Mouse (Mus musculus): ENCODE data around the gene Nrap.
"Not testable (repeated sequence)": the region's sequence is repeated elsewhere in the genome, so short reads cannot be mapped to it uniquely, and the experiment has no call there.

Nrap gene

GRCm38 (mm10) chr19:56358890-56359289 is 30.9 kb downstream of the Nrap start:
- DNase-seq = no peak

GRCm38 (mm10) chr19:56357374-56357708 is 32.5 kb downstream of the Nrap start:
- not testable (repeated sequence) for DNase-seq

- no peak for DNase-seq
Measured at GRCm38 (mm10) chr19:56356480-56357373, 33.1 kb downstream of the Nrap start.

GRCm38 (mm10) chr19:56355201-56355600 is 34.6 kb downstream of the Nrap start:
- no peak for DNase-seq

- DNase-seq = no peak
Measured at GRCm38 (mm10) chr19:56353689-56354088, 36.1 kb downstream of the Nrap start.

- DNase-seq = no peak
Measured at GRCm38 (mm10) chr19:56349295-56349694, 40.5 kb downstream of the Nrap start.

- DNase-seq = no peak
Measured at GRCm38 (mm10) chr19:56346750-56347149, 43.1 kb downstream of the Nrap start.

GRCm38 (mm10) chr19:56346016-56346415 is 43.8 kb downstream of the Nrap start:
- DNase-seq = no peak

- peak; percentile 12 for DNase-seq
Measured at GRCm38 (mm10) chr19:56343869-56344563, 45.8 kb downstream of the Nrap start.

GRCm38 (mm10) chr19:56342006-56342405 is 47.8 kb downstream of the Nrap start:
- peak; percentile 34 for DNase-seq

GRCm38 (mm10) chr19:56336826-56337225 is 53.0 kb downstream of the Nrap start:
- no peak for DNase-seq

- no peak for DNase-seq
Measured at GRCm38 (mm10) chr19:56336321-56336720, 53.5 kb downstream of the Nrap start.

GRCm38 (mm10) chr19:56326243-56326855 is 63.5 kb downstream of the Nrap start:
- DNase-seq = no peak

GRCm38 (mm10) chr19:56325676-56326075 is 64.2 kb downstream of the Nrap start:
- no peak for DNase-seq

- DNase-seq = no peak
Measured at GRCm38 (mm10) chr19:56321303-56321920, 68.4 kb downstream of the Nrap start.

- no peak for DNase-seq
Measured at GRCm38 (mm10) chr19:56320186-56320860, 69.5 kb downstream of the Nrap start.

- DNase-seq = no peak
Measured at GRCm38 (mm10) chr19:56319629-56320028, 70.2 kb downstream of the Nrap start.

GRCm38 (mm10) chr19:56319219-56319618 is 70.6 kb downstream of the Nrap start:
- no peak for DNase-seq

GRCm38 (mm10) chr19:56316531-56316930 is 73.3 kb downstream of the Nrap start:
- no peak for DNase-seq

- DNase-seq = no peak
Measured at GRCm38 (mm10) chr19:56300835-56301234, 89.0 kb downstream of the Nrap start.

- no peak for DNase-seq
Measured at GRCm38 (mm10) chr19:56297264-56297663, 92.6 kb downstream of the Nrap start.

- DNase-seq = no peak
Measured at GRCm38 (mm10) chr19:56296668-56297067, 93.2 kb downstream of the Nrap start.
